Mouse (Mus musculus): ENCODE measurements around the gene Robo1.
"Not testable (repeated sequence)": the region's sequence is repeated elsewhere in the genome, so short reads cannot be mapped to it uniquely, and the experiment has no call there.

Robo1 gene

GRCm38 (mm10) chr16:72444428-72445135 is 136.5 kb downstream of the Robo1 start:
- no peak for DNase-seq (ENCODE audit: low read depth, low spot score)

DNA sequence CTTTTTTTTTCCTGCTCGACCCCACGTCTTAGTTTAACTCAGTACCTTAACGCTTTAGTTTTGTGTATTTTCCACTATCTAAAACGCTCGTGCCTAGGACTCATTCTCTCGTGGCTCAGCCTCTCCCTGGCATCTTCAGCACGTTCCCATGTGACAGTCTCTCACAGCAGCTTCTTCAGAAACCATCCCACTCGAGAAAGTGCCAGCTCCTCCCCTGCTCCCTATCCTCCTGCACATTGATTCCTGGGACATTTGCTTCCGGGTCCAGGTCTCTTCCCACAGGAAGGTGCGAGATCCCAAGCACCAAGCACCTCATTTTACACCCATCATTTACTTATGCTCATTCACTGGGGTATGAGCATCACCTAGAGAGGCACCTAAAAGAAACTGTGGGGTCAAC is 150.0 kb downstream of the Robo1 start:
- DNase-seq (ENCODE audit: low read depth, low spot score), result no peak

- no peak for DNase-seq (ENCODE audit: low read depth, low spot score)
These were observed 150.5 kb downstream of the Robo1 start for GRCm38 (mm10) chr16:72458576-72458975.

DNA sequence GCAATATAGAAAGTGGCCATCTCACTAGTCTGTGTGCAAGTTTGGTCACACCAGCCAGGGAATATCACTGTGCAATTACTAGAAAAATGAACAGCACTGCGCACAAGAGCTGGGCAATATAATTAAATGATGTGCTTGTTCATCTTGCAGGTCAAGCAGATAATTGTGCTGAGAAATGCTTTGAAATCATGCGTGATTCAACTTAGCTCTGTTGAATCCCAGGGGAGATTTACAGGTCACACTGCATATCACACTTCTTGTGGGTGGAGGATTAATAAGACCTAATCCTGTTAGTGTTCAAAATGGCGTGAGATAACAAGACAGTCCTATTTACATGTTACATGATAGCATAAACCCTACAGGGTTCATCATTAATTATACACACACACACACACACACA is 157.6 kb downstream of the Robo1 start:
- no peak for DNase-seq (ENCODE audit: low read depth, low spot score)

DNA sequence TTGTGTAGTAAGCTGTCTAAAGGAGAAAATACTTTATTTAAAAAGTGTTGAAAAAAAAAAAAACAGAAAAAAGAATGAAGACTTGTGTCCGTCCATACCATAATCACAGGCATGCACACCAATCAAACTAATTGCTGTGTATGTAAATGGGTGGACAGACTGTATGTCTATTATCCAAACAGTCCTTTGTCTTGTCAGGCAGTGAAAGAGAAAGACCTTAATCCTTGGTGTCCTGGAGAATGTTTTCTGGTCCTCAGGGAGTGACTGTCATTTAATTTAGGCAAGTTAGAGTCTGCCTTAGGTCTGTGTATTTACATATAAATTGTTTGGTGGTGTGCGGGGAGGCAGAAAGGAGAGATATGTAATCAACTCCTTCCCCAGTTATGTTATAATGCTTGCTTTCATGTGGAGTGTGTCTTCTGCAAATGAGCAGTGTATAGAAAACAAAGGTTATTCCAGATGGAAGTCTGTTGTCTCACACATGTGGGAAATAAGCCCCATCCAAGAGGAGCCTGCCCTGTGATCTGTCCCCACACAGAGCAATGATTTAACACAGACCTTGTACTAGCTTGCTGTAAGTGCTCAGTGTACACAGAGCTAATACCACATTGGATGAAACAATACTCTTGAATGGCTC is 162.0 kb downstream of the Robo1 start:
- no peak for DNase-seq (ENCODE audit: low read depth, low spot score)

DNA sequence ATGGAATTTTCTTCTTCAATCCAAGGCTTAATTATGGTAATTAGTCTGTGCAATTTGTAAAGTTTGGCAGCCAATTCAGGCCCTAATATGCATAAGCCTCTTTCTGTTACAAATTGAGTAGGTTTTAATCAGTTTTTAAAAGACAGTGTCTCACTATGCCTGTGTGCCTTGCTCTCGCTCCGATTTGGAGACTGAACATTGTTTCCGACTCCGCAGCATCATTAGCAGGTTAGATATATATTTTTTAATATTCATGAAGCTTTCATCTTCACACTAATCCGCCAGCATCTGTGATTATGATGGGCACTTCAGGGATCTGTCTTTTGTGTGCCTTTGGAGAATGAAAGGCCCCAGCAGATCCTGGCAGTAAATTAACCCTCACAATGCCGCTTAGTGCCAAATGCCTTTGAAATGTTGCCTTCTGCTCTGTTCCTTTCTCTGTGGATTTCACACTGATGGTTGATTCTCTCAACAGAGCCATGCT is 202.7 kb downstream of the Robo1 start:
- no peak for DNase-seq (ENCODE audit: low read depth, low spot score)

- no peak for DNase-seq (ENCODE audit: low read depth, low spot score)
These were observed 223.2 kb downstream of the Robo1 start for GRCm38 (mm10) chr16:72531337-72531736.

GRCm38 (mm10) chr16:72533900-72534571 is 225.9 kb downstream of the Robo1 start:
- DNase-seq (ENCODE audit: low read depth, low spot score), result no peak

- DNase-seq (ENCODE audit: low read depth, low spot score), result no peak
These were observed 230.1 kb downstream of the Robo1 start for GRCm38 (mm10) chr16:72538171-72538570.

DNA sequence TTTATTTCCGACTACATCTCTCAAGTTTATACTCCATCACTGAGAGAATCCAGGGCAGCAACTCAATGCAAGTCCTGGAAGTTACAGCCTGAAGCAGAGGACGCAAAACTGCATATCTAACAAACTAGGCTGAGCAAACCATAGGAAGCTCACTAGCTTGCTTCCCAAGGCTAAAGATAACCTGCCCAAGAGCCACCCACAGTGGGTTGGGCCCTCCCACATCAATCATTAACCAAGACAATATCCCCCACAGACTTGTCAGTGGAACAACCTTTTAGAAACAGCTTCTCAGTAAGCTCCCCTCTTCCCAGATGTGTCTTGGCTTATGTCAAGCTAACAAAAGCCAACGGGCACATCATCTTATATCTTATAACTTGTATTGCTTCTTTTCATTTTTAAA is 235.8 kb downstream of the Robo1 start:
- DNase-seq (ENCODE audit: low read depth, low spot score), result no peak

DNA sequence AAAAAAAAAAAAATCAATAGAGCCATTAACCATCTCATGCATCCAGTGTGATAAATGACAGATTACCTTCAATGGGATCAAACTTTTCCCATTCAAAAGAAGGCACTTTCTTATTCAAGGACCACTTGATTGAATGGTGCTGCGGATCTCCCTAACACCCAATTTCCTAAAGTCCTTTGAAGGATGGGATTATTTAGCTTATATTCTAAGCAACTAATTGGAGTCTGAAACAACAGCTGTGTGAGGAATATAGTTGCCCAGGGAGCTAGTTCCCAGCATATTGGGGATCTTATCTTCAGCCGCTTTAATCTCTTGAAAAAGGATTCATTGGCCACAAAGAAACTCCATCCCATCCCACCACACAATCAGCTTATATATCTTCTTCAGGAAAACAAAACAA is 236.8 kb downstream of the Robo1 start:
- DNase-seq (ENCODE audit: low read depth, low spot score), result no peak

- DNase-seq (ENCODE audit: low read depth, low spot score), result no peak
These were observed 243.7 kb downstream of the Robo1 start for GRCm38 (mm10) chr16:72551672-72552243.

DNA sequence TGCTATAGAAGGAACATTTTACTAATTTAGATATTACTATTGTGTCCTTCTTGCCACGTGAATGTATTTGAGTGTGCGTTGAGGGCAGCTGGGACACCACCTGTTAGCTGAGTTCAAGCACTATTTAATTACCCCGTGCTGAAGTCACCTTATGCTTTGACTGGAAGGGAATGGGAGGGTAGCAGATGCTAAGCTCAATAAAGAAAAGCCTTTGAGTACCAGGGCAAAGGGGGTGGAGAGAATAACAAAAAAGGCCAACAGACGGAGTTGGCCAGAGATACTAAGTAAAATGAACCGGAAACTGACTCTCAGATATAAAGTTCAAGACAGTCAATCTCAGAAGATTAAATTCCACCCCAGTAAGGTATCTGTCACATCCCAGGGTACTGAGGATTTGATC is 245.6 kb downstream of the Robo1 start:
- DNase-seq (ENCODE audit: low read depth, low spot score), result no peak

- not testable (repeated sequence) for DNase-seq (ENCODE audit: low read depth, low spot score)
These were observed 254.0 kb downstream of the Robo1 start for GRCm38 (mm10) chr16:72562149-72562548.

- no peak for DNase-seq (ENCODE audit: low read depth, low spot score)
These were observed 255.3 kb downstream of the Robo1 start for GRCm38 (mm10) chr16:72563196-72563963.

- DNase-seq (ENCODE audit: low read depth, low spot score), result no peak
These were observed 267.1 kb downstream of the Robo1 start for GRCm38 (mm10) chr16:72575171-72575570.

- DNase-seq (ENCODE audit: low read depth, low spot score), result no peak
These were observed 268.9 kb downstream of the Robo1 start for GRCm38 (mm10) chr16:72576956-72577355.

DNA sequence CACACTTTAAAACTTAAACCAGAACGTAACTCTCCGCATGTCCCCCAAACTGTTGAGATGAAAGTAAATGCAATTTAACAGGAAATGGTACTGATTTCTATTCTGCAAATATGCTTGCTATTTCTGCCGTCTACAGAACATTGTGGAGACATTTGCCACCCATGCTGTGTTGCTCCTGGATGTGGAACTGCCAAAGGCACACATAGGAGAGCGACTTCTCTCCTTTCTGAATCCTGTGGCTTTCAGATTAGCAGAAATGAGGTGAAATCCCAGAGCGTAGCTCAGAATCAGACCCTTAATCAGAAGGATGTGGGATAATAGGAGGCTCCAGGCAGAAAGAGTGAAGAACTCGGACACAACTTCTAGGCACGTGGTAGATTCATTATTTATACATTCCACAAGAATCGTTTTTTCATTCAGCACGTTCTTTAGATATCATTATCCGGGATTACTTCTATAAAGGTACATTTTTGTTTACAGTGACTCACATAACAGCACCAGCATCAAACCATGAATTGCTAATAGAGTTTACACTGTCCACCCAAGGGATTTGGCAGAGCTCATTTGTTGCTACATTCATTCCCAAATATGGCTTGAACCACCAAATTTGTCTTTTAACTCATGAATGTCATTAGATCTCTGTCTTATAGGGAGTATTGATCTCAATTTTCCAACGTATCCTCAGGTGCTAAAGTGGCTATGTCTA is 276.5 kb downstream of the Robo1 start:
- DNase-seq (ENCODE audit: low read depth, low spot score), result no peak

GRCm38 (mm10) chr16:72585160-72585813 is 277.2 kb downstream of the Robo1 start:
- DNase-seq (ENCODE audit: low read depth, low spot score), result no peak

DNA sequence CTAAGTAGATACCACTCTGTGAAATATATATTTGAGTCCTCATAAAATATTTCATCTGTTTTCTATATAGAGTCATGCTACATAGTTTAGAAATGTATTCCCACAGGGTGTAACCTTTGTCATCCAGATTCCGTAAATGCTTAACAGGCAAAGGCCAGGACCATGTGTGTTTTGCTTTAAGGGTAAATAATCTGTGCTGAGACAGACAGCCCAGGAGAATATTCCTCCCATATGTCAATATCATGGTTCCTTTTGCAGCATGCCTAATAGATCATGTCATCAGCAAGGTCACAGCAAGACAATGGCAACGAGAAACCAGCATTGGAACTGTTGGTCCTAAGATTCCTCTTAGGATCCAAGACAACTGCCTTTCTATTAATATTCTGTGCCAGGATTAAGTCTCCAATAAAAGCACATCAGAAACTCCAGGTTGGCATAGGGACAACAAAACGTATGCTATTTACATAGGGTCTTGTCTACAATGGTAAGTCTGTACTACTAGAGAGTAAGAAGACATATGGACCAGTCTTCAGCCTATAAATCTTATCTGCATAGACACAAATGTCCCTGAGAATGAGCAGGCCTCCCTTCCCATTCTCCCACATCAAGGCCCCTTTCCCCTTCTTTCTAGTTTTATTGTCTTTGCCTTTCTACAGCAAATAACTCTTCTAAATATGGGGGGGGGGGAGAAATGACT is 279.4 kb downstream of the Robo1 start:
- DNase-seq (ENCODE audit: low read depth, low spot score), result no peak
